Mouse (Mus musculus): ENCODE measurements around the gene Ptcra.

- TF ChIP-seq POLR2A (IDR thresholded peaks at IDR 0.05; ENCODE audit: control insufficient read depth, low read depth, low read length) (no peak), CTCF (IDR thresholded peaks at IDR 0.05; ENCODE audit: control insufficient read depth, insufficient read depth, insufficient replicate concordance, low read depth, low read length) (no peak)
These were observed 49.7 kb downstream of the Ptcra start for GRCm38 (mm10) chr17:46713849-46714248.
